9 mouse cellular contexts compared by ENCODE assay signal in genomic region chr16:30870110-30870509, GRCm38 (mm10).
DNase-seq lines count a peak whose midpoint lies in the region; ATAC-seq and TF ChIP-seq lines count a peak whose summit lies in the region.
"Had no signal": no experiment of that assay in that cellular context is flagged by ENCODE, and none has a peak within 500 bp of the region (broad histone marks: within the 10 kb centered on the region; RNA-seq: fewer than 3 reads in every experiment).

No protein-coding gene starts in this region.

- DNase-seq in right cerebral cortex, postnatal 4 days = peak; percentile 22
- no peak for DNase-seq in right cerebral cortex, postnatal 25 days
- DNase-seq in embryonic facial prominence, embryonic 10.5 days (ENCODE audit: low spot score) = peak; percentile 63
- peak; percentile 75 to 80 for DNase-seq in heart, postnatal 14 days
- DNase-seq in liver, embryonic 14.5 days (ENCODE audit: low read depth in 3 of 3, low spot score in 3 of 3) = peak; percentile 5 to 31 (median 26)
- peak; percentile 27 for DNase-seq in stomach, postnatal 0 days (ENCODE audit: low spot score)
- DNase-seq in urinary bladder, adult 2 months (ENCODE audit: low spot score) = no peak
- no peak for DNase-seq in hindbrain, embryonic 14.5 days (ENCODE audit: low spot score)

- ATAC-seq in liver, embryonic 14.5 days (ENCODE audit: insufficient read depth) = no peak
- 0 out of 2 replicates have a peak, but pooled peaks have one; percentile 3 for ATAC-seq in stomach, postnatal 0 days (ENCODE audit: low FRiP score, low TSS enrichment)
- ATAC-seq in hindbrain, embryonic 14.5 days (ENCODE audit: low FRiP score) = no peak

- intact Hi-C loops in heart, postnatal 14 days (cut with DNase I) = loop anchor here (2.0 to 5.0 kb wide), 6 partner anchors 69 to 271 kb away; partner anchors contain the start of gene Fam43a

- H3K9ac ChIP-seq in liver, embryonic 14.5 days (replicated peaks) = no peak overlapping the region
- no peak overlapping the region for H3K9ac ChIP-seq in stomach, postnatal 0 days (ENCODE audit: low read length)
- H3K9ac ChIP-seq in hindbrain, embryonic 14.5 days = no peak overlapping the region
- H3K9ac ChIP-seq: stomach, embryonic 15.5 days had no signal

- H3K4me1 ChIP-seq in embryonic facial prominence, embryonic 10.5 days = peaks cover 40% of the 10 kb centered on the region
- peaks cover 0 to 13% of the 10 kb centered on the region in 2 experiments; a peak in 3 of 4 replicates for H3K4me1 ChIP-seq in liver, embryonic 14.5 days (replicated peaks; ENCODE audit: control insufficient read depth in 2 of 2, insufficient read depth in 2 of 2, low read length in 1 of 2)
- no peaks in the 10 kb centered on the region for H3K4me1 ChIP-seq in stomach, postnatal 0 days (replicated peaks; ENCODE audit: control insufficient read depth, insufficient read depth)
- H3K4me1 ChIP-seq in hindbrain, embryonic 14.5 days (replicated peaks; ENCODE audit: control insufficient read depth, insufficient read depth, low read length) = peaks cover 19% of the 10 kb centered on the region
- H3K4me1 ChIP-seq: stomach, embryonic 15.5 days had no signal

- no peaks in the 10 kb centered on the region for H3K36me3 ChIP-seq in embryonic facial prominence, embryonic 10.5 days (replicated peaks)
- no peaks in the 10 kb centered on the region for H3K36me3 ChIP-seq in liver, embryonic 14.5 days (replicated peaks; ENCODE audit: control insufficient read depth, insufficient read depth, low read depth)
- H3K36me3 ChIP-seq in stomach, postnatal 0 days (ENCODE audit: control insufficient read depth, insufficient read depth, low read length) = no peaks in the 10 kb centered on the region
- H3K36me3 ChIP-seq in hindbrain, embryonic 14.5 days (replicated peaks; ENCODE audit: control insufficient read depth, insufficient read depth) = no peaks in the 10 kb centered on the region
- H3K36me3 ChIP-seq: stomach, embryonic 15.5 days had no signal

- no peaks in the 10 kb centered on the region for H3K27me3 ChIP-seq in embryonic facial prominence, embryonic 10.5 days (replicated peaks; ENCODE audit: low read depth, poor library complexity, severe bottlenecking)
- no peaks in the 10 kb centered on the region for H3K27me3 ChIP-seq in liver, embryonic 14.5 days (ENCODE audit: control insufficient read depth, insufficient read depth, low read length)
- no peaks in the 10 kb centered on the region for H3K27me3 ChIP-seq in stomach, postnatal 0 days (ENCODE audit: control insufficient read depth, insufficient read depth, low read length)
- H3K27me3 ChIP-seq in hindbrain, embryonic 14.5 days (ENCODE audit: control insufficient read depth, insufficient read depth, low read length) = no peaks in the 10 kb centered on the region
- H3K27me3 ChIP-seq: stomach, embryonic 15.5 days had no signal

- 62% methylated on average over 14 of the region's 14 CpGs for WGBS in embryonic facial prominence, embryonic 10.5 days
- whole genome bisulfite sequencing in liver, embryonic 14.5 days (ENCODE audit: insufficient replicate concordance) = 29% methylated on average over 14 of the region's 14 CpGs
- 58% methylated on average over 14 of the region's 14 CpGs for WGBS in stomach, postnatal 0 days
- WGBS in hindbrain, embryonic 14.5 days = 76% methylated on average over 14 of the region's 14 CpGs

- H3K27ac ChIP-seq in embryonic facial prominence, embryonic 10.5 days (replicated peaks) = peak overlapping the region; percentile 44
- no peak overlapping the region for H3K27ac ChIP-seq in liver, embryonic 14.5 days
- peak overlapping the region; percentile 58; the same call in 1 of the 2 replicates for H3K27ac ChIP-seq in stomach, postnatal 0 days (replicated peaks)
- H3K27ac ChIP-seq in hindbrain, embryonic 14.5 days = no peak overlapping the region
- H3K27ac ChIP-seq: stomach, embryonic 15.5 days had no signal

- TF ChIP-seq EP300 in liver, embryonic 14.5 days (IDR thresholded peaks at IDR 0.05; ENCODE audit: low read depth) = no peak
- TF ChIP-seq EP300 in stomach, postnatal 0 days (optimal IDR thresholded peaks at IDR 0.05) = no peak

- H3K9me3 ChIP-seq in embryonic facial prominence, embryonic 10.5 days = 0 out of 2 replicates have a peak, but pooled peaks cover 3% of the 10 kb centered on the region
- no peaks in the 10 kb centered on the region for H3K9me3 ChIP-seq in liver, embryonic 14.5 days (ENCODE audit: control insufficient read depth, low read length)
- no peaks in the 10 kb centered on the region for H3K9me3 ChIP-seq in stomach, postnatal 0 days (ENCODE audit: control insufficient read depth, low read length)
- H3K9me3 ChIP-seq in hindbrain, embryonic 14.5 days (ENCODE audit: control insufficient read depth, low read length) = no peaks in the 10 kb centered on the region
- H3K9me3 ChIP-seq: stomach, embryonic 15.5 days had no signal

- H3K4me3 ChIP-seq in embryonic facial prominence, embryonic 10.5 days = no peak overlapping the region
- H3K4me3 ChIP-seq in liver, embryonic 14.5 days (ENCODE audit: insufficient read depth in 1 of 2, low read depth in 2 of 2, low read length in 2 of 2) = no peak overlapping the region
- no peak overlapping the region for H3K4me3 ChIP-seq in stomach, postnatal 0 days (ENCODE audit: low read depth, low read length)
- no peak overlapping the region for H3K4me3 ChIP-seq in hindbrain, embryonic 14.5 days (replicated peaks; ENCODE audit: low read length)
- H3K4me3 ChIP-seq: stomach, embryonic 15.5 days had no signal

- peak; percentile 79 for TF ChIP-seq CTCF in liver, embryonic 14.5 days (IDR thresholded peaks at IDR 0.05; ENCODE audit: low read depth)
- TF ChIP-seq CTCF in stomach, postnatal 0 days (IDR thresholded peaks at IDR 0.05; ENCODE audit: low read depth) = peak; percentile 68

- no peak overlapping the region for H3K4me2 ChIP-seq in liver, embryonic 14.5 days (ENCODE audit: low read depth)
- H3K4me2 ChIP-seq in stomach, postnatal 0 days (replicated peaks; ENCODE audit: low read depth) = no peak overlapping the region
- no peak overlapping the region for H3K4me2 ChIP-seq in hindbrain, embryonic 14.5 days (replicated peaks)
- H3K4me2 ChIP-seq: stomach, embryonic 15.5 days had no signal

Comparison
In these comparisons a context has a peak if more than half of its experiments do, and no peak if none do; other contexts are left out.
1. DNase-seq: peak in right cerebral cortex, postnatal 4 days (single experiment), embryonic facial prominence, embryonic 10.5 days (single experiment), heart, postnatal 14 days (2 of 2), liver, embryonic 14.5 days (3 of 3) and stomach, postnatal 0 days (single experiment); none in right cerebral cortex, postnatal 25 days (single experiment), urinary bladder, adult 2 months (single experiment) and hindbrain, embryonic 14.5 days (single experiment).
2. H3K27ac ChIP-seq: peak in embryonic facial prominence, embryonic 10.5 days (single experiment) and stomach, postnatal 0 days (single experiment); none in liver, embryonic 14.5 days (single experiment) and hindbrain, embryonic 14.5 days (single experiment).